ENCODE assay signal across 18 mouse cellular contexts in the genomic region with DNA sequence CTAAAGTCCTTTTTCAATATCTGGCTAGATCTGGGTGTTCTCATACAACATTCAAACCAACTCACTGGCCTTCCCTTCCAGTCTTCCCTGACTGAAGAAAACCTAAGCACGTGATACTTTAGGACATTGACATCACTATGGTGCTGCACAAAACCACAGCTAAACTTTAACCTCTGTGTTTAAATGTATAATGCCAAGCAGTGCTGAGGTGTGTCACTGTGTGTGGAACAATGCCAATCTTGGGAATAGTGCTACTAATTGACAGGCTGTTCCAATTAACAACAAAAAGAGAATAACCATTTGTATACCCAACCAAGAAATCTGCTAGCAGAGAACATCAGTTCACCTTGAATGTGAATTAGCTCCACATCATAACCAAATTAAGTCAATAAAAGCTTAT.
"Had no signal": no experiment of that assay in that cellular context is flagged by ENCODE, and none has a peak within 500 bp of the region (broad histone marks: within the 10 kb centered on the region; RNA-seq: fewer than 3 reads in every experiment).

No protein-coding gene starts in this region.

- H3K9ac ChIP-seq: lung, embryonic 14.5 days; midbrain, embryonic 13.5 days; neural tube, embryonic 13.5 days; neural tube, embryonic 15.5 days had no signal

- H3K4me1 ChIP-seq: midbrain, embryonic 10.5 days; midbrain, embryonic 13.5 days; neural tube, embryonic 13.5 days; neural tube, embryonic 15.5 days had no signal

- H3K27ac ChIP-seq: midbrain, embryonic 10.5 days; midbrain, embryonic 13.5 days; neural tube, embryonic 13.5 days; neural tube, embryonic 15.5 days had no signal

- H3K4me2 ChIP-seq: lung, embryonic 14.5 days; midbrain, embryonic 13.5 days; neural tube, embryonic 13.5 days; neural tube, embryonic 15.5 days had no signal

- H3K9me3 ChIP-seq: midbrain, embryonic 10.5 days; midbrain, embryonic 13.5 days; neural tube, embryonic 13.5 days; neural tube, embryonic 15.5 days had no signal

- ATAC-seq: midbrain, embryonic 13.5 days; midbrain, embryonic 16.5 days had no signal

- DNase-seq: lung, adult 18-20 months; lung, embryonic 14.5 days; lung, postnatal 10 days; lung, postnatal 4 days; retina, postnatal 1 day; right cerebral cortex, adult 18-20 months; right cerebral cortex, postnatal 25 days; right cerebral cortex, postnatal 4 days; spleen, adult 18-20 months; thymus, adult 18-20 months; thymus, postnatal 14 days; thymus, postnatal 36 days had no signal

- H3K27me3 ChIP-seq: midbrain, embryonic 13.5 days; neural tube, embryonic 13.5 days; neural tube, embryonic 15.5 days had no signal

- H3K4me3 ChIP-seq: midbrain, embryonic 10.5 days; midbrain, embryonic 13.5 days; myocyte; neural tube, embryonic 13.5 days; neural tube, embryonic 15.5 days had no signal
